Mouse (Mus musculus) embryonic stem cell, embryonic (primary cell): ENCODE measurements around the gene Pdrg1.

Source experiments
- CTCF ChIA-PET, 4 experiments: fragments of 300-600 bp in 2 of 4; fragments of 350-600 bp in 2 of 4; sonication (Branson Sonifier 250); formaldehyde crosslinking; loops; one replicate each; lab custom pipeline; 2022; ENCODE audit warnings: inconsistent platforms in 2 of 4; lab: Charles Lee
- POLR2A ChIA-PET, 4 experiments: fragments of 300-600 bp in 2 of 4; fragments of 350-600 bp in 2 of 4; sonication (Branson Sonifier 250); formaldehyde crosslinking; loops; one replicate each; lab custom pipeline; 2022; ENCODE audit warnings: antibody characterized with exemption in 4 of 4, inconsistent platforms in 1 of 4; lab: Charles Lee

Gene Pdrg1

GRCm38 (mm10) chr2:153036690-153037089, 21.5 kb upstream of the Pdrg1 start:
- POLR2A ChIA-PET: no interaction called here

GRCm38 (mm10) chr2:153033545-153034230, 18.5 kb upstream of the Pdrg1 start:
- ChIA-PET CTCF (interaction anchor here in 1 of 4 experiments (0.5 to 1.2 kb wide), 3 partner anchors 27 to 148 kb away, joined by 3 to 5 read pairs (median 4); no protein-coding TSS in a partner anchor), POLR2A (interaction anchor here in 2 of 4 experiments (1.1 to 1.2 kb wide), 4 partner anchors 12 to 30 kb away, joined by 3 to 4 read pairs (median 4); no protein-coding TSS in a partner anchor)

More at GRCm38 (mm10) chr2:153036690-153037089, 21.5 kb upstream of the Pdrg1 start:
- CTCF ChIA-PET: interaction anchor here in 1 of 4 experiments (0.6 to 0.9 kb wide), 3 partner anchors 22 to 284 kb away, joined by 3 to 5 read pairs (median 3); no protein-coding TSS in a partner anchor

DNA sequence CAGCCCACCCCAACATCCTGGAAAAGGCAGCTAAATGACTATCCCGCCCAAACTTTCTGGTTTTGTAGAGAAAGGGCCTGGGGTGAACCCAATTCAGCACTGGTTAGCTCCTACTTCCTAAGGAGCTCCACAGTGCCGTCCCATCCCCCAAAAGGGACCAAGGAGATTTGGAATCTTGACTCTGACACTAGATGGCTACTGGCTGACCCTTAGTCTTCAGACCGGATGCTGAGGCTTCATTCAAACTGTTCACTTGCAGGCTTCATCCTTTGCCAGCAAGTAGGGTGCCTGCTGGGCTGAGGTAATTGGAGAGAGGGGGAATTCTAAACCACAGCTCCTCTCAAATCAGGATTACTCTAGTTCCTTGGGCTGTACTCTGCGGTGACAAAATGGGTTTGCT, 17.7 kb upstream of the Pdrg1 start:
- POLR2A ChIA-PET: interaction anchor here in 3 of 4 experiments (0.5 to 1.4 kb wide), 14 partner anchors 9 to 1543 kb away, joined by 3 to 5 read pairs (median 4); partner anchors contain the start of gene Dusp15 (in 1 of the 3)
- CTCF ChIA-PET: interaction anchor here in 3 of 4 experiments (0.5 to 1.5 kb wide), 15 partner anchors 18 to 429 kb away, joined by 3 to 6 read pairs (median 3); partner anchors contain the start of genes Defb36 (in 1 of the 3), H13 (in 1 of the 3) and Pdrg1 (in 1 of the 3)

DNA sequence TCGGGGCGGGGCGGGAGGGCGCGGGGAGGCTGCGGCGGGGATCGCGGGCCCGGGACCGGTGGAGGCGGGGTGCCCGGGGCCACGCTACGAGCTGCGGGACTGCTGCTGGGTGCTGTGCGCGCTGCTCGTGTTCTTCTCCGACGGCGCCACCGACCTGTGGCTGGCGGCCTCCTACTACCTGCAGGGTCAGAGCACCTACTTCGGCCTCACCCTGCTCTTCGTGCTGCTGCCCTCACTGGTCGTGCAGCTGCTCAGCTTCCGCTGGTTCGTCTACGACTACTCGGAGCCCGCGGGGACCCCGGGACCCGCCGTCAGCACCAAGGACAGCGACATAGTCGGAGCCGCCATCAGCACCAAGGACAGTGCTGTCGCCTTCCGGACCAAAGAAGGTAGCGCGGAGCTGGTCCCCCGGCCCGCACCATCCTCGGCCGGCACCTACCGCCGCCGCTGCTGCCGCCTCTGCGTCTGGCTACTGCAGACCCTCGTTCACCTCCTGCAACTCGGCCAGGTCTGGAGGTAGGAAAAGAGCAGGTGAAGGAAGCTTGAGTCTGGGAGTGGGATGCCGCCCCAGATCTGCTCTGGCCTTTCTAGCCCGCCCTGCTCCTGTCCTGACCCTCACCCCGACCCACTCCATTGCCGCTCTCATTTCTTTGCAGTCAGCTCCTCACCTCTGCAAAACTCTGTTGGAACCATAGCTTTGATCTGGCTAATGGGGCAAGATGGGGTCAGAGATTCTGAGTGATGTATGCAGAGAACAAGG, 17.0 kb upstream of the Pdrg1 start:
- ChIA-PET CTCF (interaction anchor here in 3 of 4 experiments (0.5 to 1.5 kb wide), 16 partner anchors 17 to 428 kb away, joined by 3 to 6 read pairs (median 3); partner anchors contain the start of genes Defb36 (in 1 of the 3), H13 (in 1 of the 3) and Pdrg1 (in 1 of the 3)), POLR2A (interaction anchor here (0.5 to 1.4 kb wide), 16 partner anchors 10 to 1544 kb away, joined by 3 to 5 read pairs (median 3); partner anchors contain the start of genes Mcts2 (in 2 of the 4) and Dusp15 (in 1 of the 4))

- ChIA-PET POLR2A (interaction anchor here in 3 of 4 experiments (0.8 to 1.4 kb wide), 9 partner anchors 10 to 345 kb away, joined by 3 to 4 read pairs (median 3); partner anchors contain the start of genes Mcts2 (in 2 of the 3) and Dusp15 (in 1 of the 3)), CTCF (interaction anchor here in 3 of 4 experiments (0.6 to 1.5 kb wide), 9 partner anchors 16 to 335 kb away, joined by 3 to 6 read pairs (median 4); partner anchors contain the start of gene Pdrg1 (in 1 of the 3))
These were observed 16.2 kb upstream of the Pdrg1 start, which contains the start of gene Xkr7 for GRCm38 (mm10) chr2:153031126-153032082. TSS of gene Xkr7 (plus strand) at chr2:153031852.

DNA sequence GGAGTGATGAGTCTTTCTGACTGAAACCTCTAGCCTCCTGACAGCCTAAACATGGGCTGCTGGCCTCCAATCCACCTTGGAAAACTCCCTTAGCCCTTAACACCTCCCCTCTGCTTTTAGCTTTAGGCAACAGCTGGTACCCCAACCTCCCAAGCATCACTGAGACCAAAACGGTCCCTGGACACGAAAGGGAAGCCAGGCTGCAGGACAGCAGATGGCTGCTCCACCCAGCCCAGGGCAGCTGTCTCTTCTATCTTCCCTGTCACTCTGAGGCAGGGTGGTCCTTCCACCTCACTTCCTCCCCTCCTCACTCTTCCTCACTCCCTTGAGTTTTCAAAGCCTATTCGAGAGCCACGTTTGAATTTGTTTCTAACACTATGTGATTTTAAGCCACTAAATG, 15.2 kb upstream of the Pdrg1 start:
- ChIA-PET CTCF (interaction anchor here in 1 of 4 experiments (0.6 kb wide), 1 partner anchor 80 kb away, joined by 3 read pairs; no protein-coding TSS in a partner anchor), POLR2A (interaction anchor here in 1 of 4 experiments (1.4 kb wide), 1 partner anchor 11 kb away, joined by 3 read pairs; no protein-coding TSS in a partner anchor)

DNA sequence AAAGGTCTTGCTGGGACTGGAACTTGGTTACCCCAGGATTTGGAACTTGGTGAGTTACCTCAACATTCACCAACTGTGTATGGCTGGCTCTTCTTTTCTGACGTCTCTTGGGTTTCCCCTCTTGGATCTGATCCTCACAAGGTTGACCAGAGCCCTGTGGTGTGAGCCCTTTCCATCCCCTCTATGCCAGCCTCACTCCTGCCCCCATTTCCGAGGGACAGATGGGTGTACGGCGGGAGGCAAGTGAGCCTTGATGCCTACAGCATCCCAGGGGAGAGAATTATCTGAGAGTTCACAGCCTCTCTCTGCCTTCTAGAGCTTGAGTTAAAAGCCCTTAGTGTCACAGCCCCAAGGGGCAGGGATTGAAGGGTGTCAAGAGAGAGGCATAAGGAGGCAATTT, 12.3 kb upstream of the Pdrg1 start:
- CTCF ChIA-PET: interaction anchor here in 2 of 4 experiments (0.6 to 0.9 kb wide), 3 partner anchors 43 to 1561 kb away, joined by 3 read pairs; no protein-coding TSS in a partner anchor
- POLR2A ChIA-PET: interaction anchor here in 1 of 4 experiments (0.7 kb wide), 2 partner anchors 12 to 131 kb away, joined by 3 to 4 read pairs; partner anchors contain the start of gene Pdrg1

- CTCF ChIA-PET: no interaction called here
- POLR2A ChIA-PET: no interaction called here
These were observed 10.8 kb upstream of the Pdrg1 start for GRCm38 (mm10) chr2:153026052-153026451.

DNA sequence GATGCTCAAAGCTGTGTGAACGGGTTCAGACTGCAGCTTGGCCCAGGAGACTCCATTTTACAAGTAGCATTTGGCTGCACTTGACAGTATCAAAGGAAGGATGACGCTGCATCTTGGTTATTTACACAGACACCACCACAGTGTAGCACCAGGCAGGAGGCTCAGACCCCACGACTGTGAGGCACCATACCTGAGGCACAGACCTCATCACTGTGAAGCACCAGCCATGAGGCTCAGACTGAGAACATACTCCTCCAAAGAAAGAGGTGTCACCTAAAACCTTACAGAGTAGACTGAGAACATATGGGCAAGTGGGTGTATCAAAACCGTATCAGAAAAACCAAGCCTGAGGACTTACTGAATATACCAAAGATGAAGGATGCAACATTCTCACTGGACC, 7.6 kb upstream of the Pdrg1 start:
- CTCF ChIA-PET: no interaction called here

DNA sequence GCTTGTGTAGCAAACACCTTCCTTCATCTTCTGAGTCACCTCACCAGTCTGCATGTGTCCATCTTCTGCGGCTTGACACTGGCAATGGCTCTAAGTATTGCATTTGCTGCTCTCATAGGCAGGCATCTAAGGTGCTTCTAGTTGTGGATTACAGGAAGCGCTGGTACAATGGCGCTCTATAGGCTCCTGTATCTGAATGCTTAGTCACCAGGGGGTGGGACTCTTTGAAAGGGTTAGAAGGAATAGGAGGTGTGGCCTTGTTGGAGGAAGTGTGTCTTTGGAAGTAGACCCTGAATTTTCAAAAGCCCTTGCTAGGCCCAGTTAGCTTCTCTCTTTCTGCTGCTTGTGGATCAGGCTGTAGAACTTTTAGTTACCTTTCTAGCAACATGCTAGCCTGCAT, 5.9 kb upstream of the Pdrg1 start:
- POLR2A ChIA-PET: interaction anchor here in 2 of 4 experiments (1.0 to 2.0 kb wide), 2 partner anchors 9 to 12 kb away, joined by 3 to 4 read pairs; no protein-coding TSS in a partner anchor
- CTCF ChIA-PET: no interaction called here

More for the DNA sequence above, 7.6 kb upstream of the Pdrg1 start:
- POLR2A ChIA-PET: interaction anchor here in 1 of 4 experiments (2.0 kb wide), 1 partner anchor 10 kb away, joined by 4 read pairs; no protein-coding TSS in a partner anchor

DNA sequence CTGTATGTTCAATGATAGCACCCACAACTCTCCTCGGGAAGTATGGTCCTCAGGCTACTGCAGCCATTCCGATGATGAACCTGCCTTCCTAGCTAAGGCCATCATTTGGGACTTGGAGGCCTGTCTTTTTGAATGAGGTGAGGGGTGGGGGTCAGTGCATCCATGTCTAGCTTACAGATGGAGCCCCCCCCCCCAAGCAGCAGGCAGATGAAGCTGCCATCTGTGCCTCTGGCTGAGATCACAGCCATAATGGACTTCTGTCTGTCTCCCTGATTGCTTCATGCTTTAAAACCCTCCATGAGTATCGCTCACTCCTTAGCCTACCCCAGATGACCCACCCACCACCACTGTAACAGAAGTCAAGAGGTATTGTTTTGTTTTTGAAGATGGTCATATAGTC, 4.1 kb upstream of the Pdrg1 start:
- POLR2A ChIA-PET: interaction anchor here in 1 of 4 experiments (0.7 kb wide), 1 partner anchor 349 kb away, joined by 3 read pairs; no protein-coding TSS in a partner anchor
- CTCF ChIA-PET: no interaction called here

DNA sequence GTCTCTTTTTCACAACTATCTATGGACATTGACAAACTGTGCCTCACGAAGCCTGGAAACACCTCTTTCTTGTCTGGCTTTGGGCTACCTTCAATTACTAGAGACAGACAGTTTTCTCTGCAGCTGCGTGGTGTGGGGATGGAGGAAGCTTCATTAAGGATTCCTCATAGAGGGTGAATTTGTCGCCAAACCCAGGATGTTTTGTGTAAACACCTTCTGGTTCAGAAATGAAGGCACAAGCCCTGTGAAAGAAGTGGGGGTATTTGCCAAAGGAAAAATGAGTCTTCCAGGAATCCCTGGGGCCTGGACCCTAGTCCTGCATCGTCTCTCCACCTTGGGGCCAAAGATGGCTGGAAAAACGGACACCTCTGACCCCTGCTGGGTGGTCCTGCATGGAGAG, 1.6 kb upstream of the Pdrg1 start:
- ChIA-PET CTCF (interaction anchor here in 2 of 4 experiments (0.7 to 1.5 kb wide), 6 partner anchors 54 to 570 kb away, joined by 3 to 8 read pairs (median 3); no protein-coding TSS in a partner anchor), POLR2A (interaction anchor here in 2 of 4 experiments (0.7 to 0.8 kb wide), 2 partner anchors 10 to 166 kb away, joined by 3 to 4 read pairs; no protein-coding TSS in a partner anchor)

GRCm38 (mm10) chr2:153015804-153016203, 577 bp upstream of the Pdrg1 start:
- ChIA-PET POLR2A (interaction anchor here in 2 of 4 experiments (0.6 to 1.4 kb wide), 4 partner anchors 9 to 288 kb away, joined by 3 to 9 read pairs (median 3); no protein-coding TSS in a partner anchor), CTCF (interaction anchor here in 3 of 4 experiments (0.5 to 1.6 kb wide), 13 partner anchors 10 to 1410 kb away, joined by 3 to 5 read pairs (median 3); partner anchors contain the start of gene Xkr7 (in 1 of the 3))

DNA sequence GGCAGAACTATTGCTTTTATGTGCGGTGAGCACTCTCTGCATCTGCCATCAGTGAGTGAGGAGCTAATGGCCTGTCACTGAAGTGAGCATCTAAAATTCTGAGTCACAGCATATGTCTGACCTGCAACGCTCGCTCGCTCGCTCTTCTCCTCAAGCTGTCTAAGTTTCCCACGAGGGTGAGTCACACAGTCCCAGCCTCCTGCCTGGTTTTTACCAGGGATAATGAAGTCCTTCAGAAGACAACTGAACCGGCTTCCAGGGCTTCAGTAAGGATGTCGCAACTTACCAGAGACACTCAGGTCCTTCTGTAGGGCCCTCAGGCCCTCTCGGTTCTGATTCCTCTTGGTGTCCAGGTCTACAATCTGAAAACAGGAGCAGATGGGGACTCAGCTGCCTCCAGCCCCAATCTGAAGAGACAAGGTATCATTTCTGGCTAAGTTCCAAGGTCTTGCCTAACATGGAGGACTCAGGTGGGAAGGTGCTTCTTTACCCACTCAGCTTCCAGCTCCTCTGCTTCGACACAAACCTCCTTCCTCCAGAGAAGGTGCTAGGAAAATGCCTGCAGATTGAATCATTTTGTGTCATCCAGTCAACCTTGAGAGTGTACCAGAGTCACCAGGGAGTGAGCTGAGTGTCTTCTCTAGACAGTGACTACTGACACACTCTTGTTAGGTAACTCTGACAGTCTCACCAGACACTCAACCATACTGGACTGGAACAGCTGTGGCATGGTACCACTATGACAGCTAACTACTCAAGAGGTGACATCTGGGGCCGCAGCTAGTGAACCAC, 1.3 kb downstream of the Pdrg1 start:
- CTCF ChIA-PET: interaction anchor here in 1 of 4 experiments (0.6 kb wide), 1 partner anchor 393 kb away, joined by 3 read pairs; no protein-coding TSS in a partner anchor

GRCm38 (mm10) chr2:153009192-153009973, 5.8 kb downstream of the Pdrg1 start:
- CTCF ChIA-PET: interaction anchor here in 1 of 4 experiments (0.6 kb wide), 1 partner anchor 13 kb away, joined by 3 read pairs; no protein-coding TSS in a partner anchor
- POLR2A ChIA-PET: interaction anchor here in 1 of 4 experiments (1.6 kb wide), 1 partner anchor 92 kb away, joined by 5 read pairs; no protein-coding TSS in a partner anchor

More for the DNA sequence above, 1.3 kb downstream of the Pdrg1 start:
- POLR2A ChIA-PET: interaction anchor here in 1 of 4 experiments (1.1 kb wide), 1 partner anchor 16 kb away, joined by 3 read pairs; no protein-coding TSS in a partner anchor
